Mouse (Mus musculus) thymus, postnatal 10 days (tissue): ENCODE measurements at regions not wholly inside any gene's neighbourhood (a gene's known extent, or its start where the extent isn't known, plus 50 kb on each side); places are given as distances from the start of the nearest gene placed in this dataset.

Experiments
- DNase-seq, 2 experiments: peaks; one replicate each; pipeline ENCODE4 v3.0.0; 2021; ENCODE audit warnings: low spot score in 2 of 2

GRCm38 (mm10) chr10:9173509-9173908, 287.6 kb upstream of the Sash1 start:
- DNase-seq = no peak

DNA sequence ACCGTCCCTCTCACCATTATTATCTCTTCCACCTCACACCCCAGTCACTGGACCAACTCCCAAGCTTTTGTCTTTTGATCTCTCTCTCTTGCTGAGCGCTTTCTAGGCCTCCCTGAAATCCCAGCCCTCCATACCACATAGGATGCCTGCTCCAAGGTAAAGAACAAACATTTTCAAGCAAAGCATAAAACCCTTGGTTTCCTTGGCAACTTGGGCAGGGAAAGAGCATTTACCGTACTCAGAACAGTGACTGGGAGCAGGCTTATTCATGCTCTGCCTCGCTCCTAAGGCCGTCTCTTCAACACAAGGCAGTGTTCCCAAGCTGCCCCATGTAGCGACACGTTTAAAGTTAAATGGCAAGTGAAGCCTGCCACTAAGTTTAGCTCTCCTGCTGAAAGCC, 282.9 kb upstream of the Sash1 start:
- DNase-seq = no peak

DNA sequence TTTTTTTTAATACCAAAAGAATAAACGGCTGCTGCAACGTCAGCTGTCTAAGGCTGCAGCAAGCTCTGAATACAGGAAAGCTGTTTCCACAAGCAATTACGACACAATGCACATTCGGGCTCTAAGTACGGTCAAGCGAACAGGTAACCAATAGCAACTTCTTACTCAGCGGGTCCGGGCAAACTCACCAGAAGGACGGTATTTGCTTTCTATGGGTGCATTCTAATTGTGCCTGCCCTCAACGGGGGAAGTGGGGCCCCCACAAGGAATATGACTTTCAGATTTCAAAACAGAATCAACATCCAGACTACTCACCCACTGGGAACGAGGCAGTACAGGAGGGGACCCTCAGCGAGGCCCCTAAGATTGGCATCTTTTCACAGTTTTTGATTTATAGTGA, 280.1 kb upstream of the Sash1 start:
- DNase-seq = no peak

GRCm38 (mm10) chr10:9165598-9165997, 279.7 kb upstream of the Sash1 start:
- no peak for DNase-seq

- no peak for DNase-seq
These were observed 278.5 kb upstream of the Sash1 start for GRCm38 (mm10) chr10:9164333-9164732.

- no peak for DNase-seq
These were observed 275.7 kb upstream of the Sash1 start for GRCm38 (mm10) chr10:9161597-9161996.

GRCm38 (mm10) chr10:9157299-9158215, 271.7 kb upstream of the Sash1 start:
- DNase-seq = no peak

- DNase-seq = no peak
These were observed 250.2 kb upstream of the Sash1 start for GRCm38 (mm10) chr10:9136099-9136498.

- DNase-seq = no peak
These were observed 248.6 kb upstream of the Sash1 start for GRCm38 (mm10) chr10:9134293-9135021.

GRCm38 (mm10) chr10:9130061-9130460, 244.2 kb upstream of the Sash1 start:
- no peak for DNase-seq

DNA sequence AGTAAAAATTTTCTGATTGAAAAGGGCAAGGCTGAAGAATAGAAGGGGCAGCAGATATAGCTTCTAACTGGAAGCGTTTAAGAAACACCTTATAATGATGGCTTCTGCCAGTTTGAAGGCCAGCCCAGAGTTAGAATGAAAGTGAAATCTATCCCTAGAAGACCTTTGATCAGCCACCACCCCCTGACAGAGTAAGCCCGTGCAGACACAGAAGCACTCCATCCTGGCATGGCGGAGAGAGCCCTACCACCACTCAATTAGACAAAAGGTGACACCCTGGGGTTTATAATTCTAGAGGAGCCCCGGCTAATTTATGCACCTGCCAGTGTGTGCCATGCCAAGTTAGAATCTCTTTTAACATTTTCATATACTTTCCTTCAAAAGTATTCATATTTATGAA, 233.4 kb upstream of the Sash1 start:
- DNase-seq = no peak

DNA sequence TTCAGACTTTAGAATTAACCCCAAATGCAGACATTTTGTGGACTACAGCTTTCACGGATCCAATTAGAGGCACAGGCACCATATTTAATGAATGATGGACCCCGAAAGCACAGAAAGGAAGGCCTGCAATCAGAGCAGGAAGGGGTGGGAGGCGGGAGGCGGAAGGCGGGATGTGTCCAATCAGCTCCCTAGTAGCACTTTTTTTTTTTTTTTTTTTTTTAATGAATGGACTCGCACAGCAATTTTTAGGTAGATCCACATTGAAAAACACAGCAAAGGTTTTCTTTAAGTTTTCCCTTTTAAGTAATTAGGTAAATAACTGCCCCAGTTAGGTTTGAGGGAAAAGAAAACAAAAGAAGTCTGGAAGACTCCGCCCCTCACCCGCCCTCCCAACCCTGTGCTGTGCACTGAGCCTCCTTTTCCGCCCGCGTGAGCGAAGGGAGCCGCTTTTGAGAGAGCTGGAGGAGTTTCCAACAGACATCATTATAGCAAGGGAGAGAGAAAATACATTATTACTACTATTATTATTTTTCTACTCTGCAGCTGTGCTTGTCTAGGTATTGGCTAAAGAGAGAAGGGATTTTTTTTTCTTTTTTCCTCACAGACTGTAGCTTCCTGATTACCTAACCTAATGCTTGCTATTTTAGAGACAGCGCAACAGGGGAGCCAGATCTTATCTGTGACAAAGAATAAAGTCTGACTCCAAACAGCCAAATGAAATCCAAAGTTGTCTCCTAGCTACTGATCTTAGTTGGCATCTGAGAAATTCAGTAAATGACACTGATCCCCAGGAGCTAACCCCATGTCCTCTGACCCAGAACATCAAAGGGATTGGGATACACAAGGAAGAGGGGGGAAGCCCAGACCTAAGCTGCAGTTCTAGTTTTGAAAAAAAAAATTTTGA, 232.0 kb upstream of the Sash1 start:
- DNase-seq = no peak

DNA sequence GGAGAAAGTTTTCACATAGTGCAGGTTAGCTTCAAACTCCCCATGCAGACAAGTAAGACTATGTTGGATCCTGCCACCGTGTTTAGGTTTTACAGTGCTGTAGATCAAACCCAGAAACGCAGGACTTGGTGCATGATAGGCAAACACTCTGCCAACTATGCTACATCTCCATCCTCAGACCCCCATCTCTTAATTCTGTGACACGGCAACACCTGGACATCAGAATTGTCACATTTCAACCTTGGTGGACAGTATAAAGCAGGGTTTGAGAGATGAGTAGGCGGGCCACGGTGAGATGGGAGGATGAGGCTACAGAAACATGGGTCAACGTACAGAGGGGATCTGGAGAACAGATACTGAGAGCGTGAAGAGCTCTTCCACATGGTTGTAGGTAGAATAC, 231.3 kb upstream of the Sash1 start:
- no peak for DNase-seq

- no peak for DNase-seq
These were observed 227.8 kb upstream of the Sash1 start for GRCm38 (mm10) chr10:9113706-9114105.

DNA sequence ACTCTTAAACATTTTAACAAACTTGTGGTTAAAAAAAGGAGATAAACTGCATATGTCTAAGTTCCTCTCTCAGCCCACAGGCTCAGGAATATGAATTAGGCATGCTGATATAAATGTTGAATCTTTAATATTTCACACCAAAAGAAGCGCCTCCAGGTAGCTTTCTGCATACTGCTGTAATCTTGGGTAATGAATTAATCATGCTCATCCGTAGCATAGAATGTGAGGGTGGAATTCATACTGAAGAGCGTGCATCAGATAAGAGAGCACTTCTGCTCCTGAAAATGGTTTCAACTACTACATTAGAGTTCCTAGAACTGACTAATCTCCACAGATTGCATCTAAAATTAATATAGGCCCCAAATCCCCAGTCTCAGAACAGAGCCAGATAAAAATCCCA, 225.2 kb upstream of the Sash1 start:
- DNase-seq = no peak

GRCm38 (mm10) chr10:9096207-9096606, 210.3 kb upstream of the Sash1 start:
- DNase-seq = no peak

GRCm38 (mm10) chr10:9095163-9095562, 209.3 kb upstream of the Sash1 start:
- DNase-seq = no peak

GRCm38 (mm10) chr10:9092237-9092885, 206.5 kb upstream of the Sash1 start:
- DNase-seq = no peak

DNA sequence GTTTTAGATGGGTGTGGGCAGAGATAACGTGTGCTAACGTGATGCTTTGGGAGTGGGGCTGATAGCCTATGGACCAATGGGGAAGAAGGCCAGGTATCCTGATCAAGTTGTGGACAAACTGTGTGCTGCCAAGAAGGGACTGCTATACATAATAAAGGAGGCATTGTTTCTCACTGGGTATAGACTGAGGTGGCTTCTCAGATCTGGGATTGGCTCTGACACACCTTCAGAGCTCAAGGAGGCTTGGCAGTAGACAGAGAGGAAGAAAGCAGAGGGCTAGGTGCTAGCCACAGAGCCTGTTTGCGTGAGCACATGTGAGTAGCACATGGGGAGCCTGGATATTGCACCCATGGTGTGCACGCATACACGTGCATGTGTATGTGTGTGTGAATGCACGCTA, 205.1 kb upstream of the Sash1 start:
- DNase-seq = no peak

DNA sequence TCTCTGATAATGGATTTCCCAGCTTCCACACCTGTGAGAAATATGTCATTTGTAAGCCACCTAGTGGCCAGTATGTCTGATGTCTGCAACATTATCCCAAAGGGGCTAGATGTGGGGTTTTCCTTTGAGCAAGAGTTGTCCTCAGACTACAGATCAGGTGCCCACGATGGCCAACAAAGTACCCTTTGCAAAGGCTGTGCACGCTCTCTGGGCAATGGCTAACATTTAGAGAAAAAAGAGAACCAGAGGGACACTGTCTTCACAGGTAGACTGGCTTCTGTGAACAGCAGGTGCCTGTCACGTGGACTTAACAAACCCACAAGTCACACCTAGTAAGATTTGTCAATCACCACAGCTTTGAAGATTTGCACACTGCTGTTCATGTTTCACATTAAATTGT, 202.0 kb upstream of the Sash1 start:
- no peak for DNase-seq

DNA sequence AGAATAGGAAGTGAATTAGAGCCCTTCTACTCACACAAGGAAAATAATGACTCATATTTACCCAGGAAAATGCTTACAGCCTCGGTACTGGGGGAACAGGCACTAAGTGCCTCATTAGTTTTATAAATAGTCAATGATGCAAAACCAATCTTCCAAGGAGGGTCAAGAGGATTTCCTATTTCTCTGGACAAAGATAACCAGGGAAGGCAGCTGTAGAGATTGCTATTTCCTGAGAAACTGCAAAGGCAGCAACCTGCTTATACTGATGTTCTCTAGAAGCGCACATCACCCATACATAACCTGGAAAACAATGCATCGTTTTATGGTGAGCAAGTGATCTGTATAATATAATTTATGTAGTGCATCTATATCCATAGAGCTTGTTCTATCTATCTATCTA, 201.3 kb upstream of the Sash1 start:
- no peak for DNase-seq

- no peak for DNase-seq
These were observed 200.8 kb upstream of the Sash1 start for GRCm38 (mm10) chr10:9086666-9087065.
